Mouse (Mus musculus) bone marrow, adult 2 months (tissue): ENCODE results near the gene Cdh8.

Source experiments
- CTCF ChIP-seq: fragments of 200-500 bp; IDR thresholded peaks from 2 replicates; pipeline ENCODE4 v1.5.1; 2011; ENCODE audit warnings: low read length, control low read depth; ENCODE audit not compliant: control insufficient read depth, insufficient read depth
- POLR2A ChIP-seq: fragments of 200-500 bp; IDR thresholded peaks from 2 replicates; pipeline ENCODE4 v1.6.1; 2011; ENCODE audit warnings: low read depth, mild to moderate bottlenecking, control low read depth, low read length, borderline replicate concordance; ENCODE audit not compliant: control insufficient read depth

DNA sequence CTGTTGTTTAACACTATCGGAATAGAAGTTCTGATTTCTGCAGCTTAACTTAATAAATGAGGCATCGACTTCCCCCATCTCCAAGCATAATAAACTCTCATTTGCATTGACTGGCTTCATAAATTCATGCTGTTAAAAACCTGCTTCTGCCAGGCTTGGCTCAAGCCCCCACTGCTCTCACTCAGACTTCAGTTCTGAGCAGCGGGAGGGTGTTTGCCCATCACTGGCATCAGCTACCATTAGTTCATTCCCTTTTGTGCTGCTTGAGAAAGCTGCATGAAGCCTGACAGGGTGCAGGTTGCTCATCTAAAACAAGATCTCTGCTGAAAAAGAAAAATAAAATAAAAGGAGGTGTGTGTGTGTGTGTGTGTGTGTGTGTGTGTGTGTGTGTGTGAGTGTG lies 67.7 kb downstream of the Cdh8 start:
- TF ChIP-seq CTCF (no peak), POLR2A (no peak)
